Mouse (Mus musculus) liver, postnatal 0 days (tissue): ENCODE measurements at regions not wholly inside any gene's neighbourhood (a gene's known extent, or its start where the extent isn't known, plus 50 kb on each side); places are given as distances from the start of the nearest gene placed in this dataset.

Experiments used
- CTCF ChIP-seq: sonication (generic); IDR thresholded peaks from 2 replicates; pipeline ENCODE4 v1.5.1; 2016; ENCODE audit warnings: antibody characterized with exemption, low read depth
- EP300 ChIP-seq: IDR thresholded peaks from 2 replicates; pipeline ENCODE4 v1.6.1; 2016; ENCODE audit warnings: antibody characterized with exemption, low read depth, mild to moderate bottlenecking

DNA sequence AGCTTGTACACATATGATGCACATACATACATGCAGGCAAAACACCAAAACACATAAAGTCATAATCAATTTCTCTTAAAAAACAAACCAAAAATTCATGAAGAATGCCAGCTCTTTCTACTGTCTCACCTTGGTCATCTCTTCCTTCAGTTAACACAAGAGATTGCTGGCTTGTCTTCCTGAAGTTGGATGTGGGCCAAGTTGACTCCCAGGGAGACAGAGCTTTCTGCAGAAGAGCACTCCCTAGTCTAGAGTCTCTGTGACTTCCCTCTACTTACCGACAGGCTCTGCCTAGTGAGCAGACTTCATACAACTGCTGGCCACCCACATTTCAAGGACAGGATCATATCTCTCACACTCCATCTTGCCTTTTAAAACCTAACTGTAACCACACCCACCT, 70.7 kb upstream of the 9630041A04Rik start:
- TF ChIP-seq CTCF (no peak), EP300 (no peak)
